22 mouse cellular contexts compared by ENCODE assay signal in genomic region chr17:6775671-6776070, GRCm38 (mm10). TPM values are rescaled to one million over a fixed set of nuclear protein-coding genes. Genes with fewer than 3 reads are reported as not detected.
DNase-seq lines count a peak whose midpoint lies in the region; ATAC-seq and TF ChIP-seq lines count a peak whose summit lies in the region.
"Had no signal": no experiment of that assay in that cellular context is flagged by ENCODE, and none has a peak within 500 bp of the region (broad histone marks: within the 10 kb centered on the region; RNA-seq: fewer than 3 reads in every experiment).

No protein-coding gene starts in this region.

- TF ChIP-seq CTCF in kidney, postnatal 0 days (IDR thresholded peaks at IDR 0.05; ENCODE audit: low read depth), result no peak
- no peak for TF ChIP-seq CTCF in ES-Bruce4 (IDR thresholded peaks at IDR 0.05; ENCODE audit: low read depth, low read length)

- H3K27ac ChIP-seq in hindbrain, embryonic 10.5 days, result peak overlapping the region; percentile 76
- no peak overlapping the region for H3K27ac ChIP-seq in hindbrain, embryonic 11.5 days (ENCODE audit: low read depth, low read length)
- peak overlapping the region; percentile 54; the same call in 1 of the 2 replicates for H3K27ac ChIP-seq in kidney, postnatal 0 days
- H3K27ac ChIP-seq in ES-Bruce4 (ENCODE audit: insufficient read depth, low read length), result peak overlapping the region; percentile 92
- H3K27ac ChIP-seq: embryonic facial prominence, embryonic 13.5 days; gastrocnemius, adult 2 months; hindbrain, embryonic 14.5 days had no signal

- no peak overlapping the region for H3K4me3 ChIP-seq in hindbrain, embryonic 10.5 days
- H3K4me3 ChIP-seq in hindbrain, embryonic 11.5 days (ENCODE audit: low read depth, low read length), result no peak overlapping the region
- H3K4me3 ChIP-seq in kidney, postnatal 0 days (replicated peaks; ENCODE audit: low read depth, low read length), result no peak overlapping the region
- H3K4me3 ChIP-seq in ES-Bruce4 (ENCODE audit: low read depth, low read length), result no peak overlapping the region
- H3K4me3 ChIP-seq: embryonic facial prominence, embryonic 13.5 days; forebrain, embryonic 13.5 days; gastrocnemius, adult 2 months; heart, embryonic 10.5 days had no signal

- H3K4me1 ChIP-seq in hindbrain, embryonic 10.5 days (replicated peaks), result peaks cover 74% of the 10 kb centered on the region
- peaks cover 7% of the 10 kb centered on the region for H3K4me1 ChIP-seq in hindbrain, embryonic 11.5 days (replicated peaks; ENCODE audit: control insufficient read depth, insufficient read depth, low read length)
- H3K4me1 ChIP-seq in kidney, postnatal 0 days (replicated peaks; ENCODE audit: insufficient read depth, low read length), result peaks cover 41% of the 10 kb centered on the region
- peaks cover 13% of the 10 kb centered on the region for H3K4me1 ChIP-seq in ES-Bruce4 (ENCODE audit: control insufficient read depth, insufficient read depth, low read length)

- H3K36me3 ChIP-seq in hindbrain, embryonic 10.5 days, result no peaks in the 10 kb centered on the region
- no peaks in the 10 kb centered on the region for H3K36me3 ChIP-seq in hindbrain, embryonic 11.5 days (ENCODE audit: control insufficient read depth, insufficient read depth, low read length)
- no peaks in the 10 kb centered on the region for H3K36me3 ChIP-seq in kidney, postnatal 0 days (ENCODE audit: insufficient read depth, low read length)
- no peaks in the 10 kb centered on the region for H3K36me3 ChIP-seq in ES-Bruce4 (ENCODE audit: control insufficient read depth, insufficient read depth, low read length, poor library complexity, severe bottlenecking)
- H3K36me3 ChIP-seq: embryonic facial prominence, embryonic 13.5 days; heart, embryonic 10.5 days had no signal

- H3K27me3 ChIP-seq in hindbrain, embryonic 10.5 days (ENCODE audit: insufficient read depth, poor library complexity, severe bottlenecking), result peaks cover 14% of the 10 kb centered on the region
- H3K27me3 ChIP-seq in hindbrain, embryonic 11.5 days (ENCODE audit: control insufficient read depth, insufficient read depth, low read length), result peaks cover 7% of the 10 kb centered on the region
- H3K27me3 ChIP-seq in kidney, postnatal 0 days (ENCODE audit: insufficient read depth, low read length), result no peaks in the 10 kb centered on the region
- H3K27me3 ChIP-seq in ES-Bruce4 (ENCODE audit: control insufficient read depth, insufficient read depth, low read length, poor library complexity, severe bottlenecking), result no peaks in the 10 kb centered on the region
- H3K27me3 ChIP-seq: forebrain, embryonic 13.5 days; Patski had no signal

- no peak for TF ChIP-seq EP300 in ES-Bruce4 (IDR thresholded peaks at IDR 0.05; ENCODE audit: insufficient read depth, low read depth, low read length)

- 75% methylated on average over 4 of the region's 4 CpGs for WGBS in hindbrain, embryonic 10.5 days
- WGBS in hindbrain, embryonic 11.5 days, result 77% methylated on average over 4 of the region's 4 CpGs
- WGBS in kidney, postnatal 0 days, result 69% methylated on average over 4 of the region's 4 CpGs

- H3K9ac ChIP-seq in hindbrain, embryonic 11.5 days (ENCODE audit: low read depth, low read length), result no peak overlapping the region
- no peak overlapping the region for H3K9ac ChIP-seq in kidney, postnatal 0 days (ENCODE audit: low read depth, low read length)
- H3K9ac ChIP-seq in ES-Bruce4 (ENCODE audit: low read depth, poor library complexity, severe bottlenecking), result 0 out of 2 replicates have a peak overlapping the region, but pooled peaks have one; percentile 58
- H3K9ac ChIP-seq: embryonic facial prominence, embryonic 13.5 days; forebrain, embryonic 13.5 days; hindbrain, embryonic 14.5 days had no signal

- no peak overlapping the region for H3K4me2 ChIP-seq in hindbrain, embryonic 11.5 days (replicated peaks; ENCODE audit: low read depth, low read length)
- no peak overlapping the region for H3K4me2 ChIP-seq in kidney, postnatal 0 days (ENCODE audit: low read length)
- H3K4me2 ChIP-seq: embryonic facial prominence, embryonic 13.5 days; forebrain, embryonic 13.5 days; hindbrain, embryonic 14.5 days had no signal

- TF ChIP-seq POLR2A in ES-Bruce4 (IDR thresholded peaks at IDR 0.05; ENCODE audit: insufficient read depth, low read length), result no peak

- no peak for DNase-seq in hindbrain, embryonic 10.5 days (ENCODE audit: low spot score)
- DNase-seq in hindbrain, embryonic 11.5 days (ENCODE audit: low spot score), result no peak
- no peak for DNase-seq in kidney, postnatal 0 days (ENCODE audit: low spot score)
- no peak for DNase-seq in kidney, adult 8-10 months
- DNase-seq in naive thymus-derived CD4-positive, alpha-beta T cell, adult 2 months (ENCODE audit: low read depth), result peak; percentile 55
- no peak for DNase-seq in heart, adult 8-10 months (ENCODE audit: low spot score)
- DNase-seq: adrenal gland, postnatal 14 days; cerebellum, adult 11-12 months; cerebellum, adult 9-10 months; cerebellum, postnatal 25 days; gastrocnemius, adult 2 months; gastrocnemius, postnatal 36 days; heart, adult 11 months; heart, postnatal 10 days; heart, postnatal 4 days had no signal

- H3K9me3 ChIP-seq in hindbrain, embryonic 10.5 days, result no peaks in the 10 kb centered on the region
- H3K9me3 ChIP-seq in hindbrain, embryonic 11.5 days (ENCODE audit: control insufficient read depth, low read length), result no peaks in the 10 kb centered on the region
- no peaks in the 10 kb centered on the region for H3K9me3 ChIP-seq in kidney, postnatal 0 days (replicated peaks; ENCODE audit: low read length)
- H3K9me3 ChIP-seq in ES-Bruce4 (replicated peaks; ENCODE audit: control insufficient read depth, insufficient read depth, low read length, poor library complexity, severe bottlenecking), result no peaks in the 10 kb centered on the region
- H3K9me3 ChIP-seq: embryonic facial prominence, embryonic 13.5 days; forebrain, embryonic 13.5 days; heart, embryonic 10.5 days had no signal

- ATAC-seq in hindbrain, embryonic 11.5 days (ENCODE audit: low FRiP score), result no peak
- ATAC-seq in kidney, postnatal 0 days (replicated peaks; ENCODE audit: low FRiP score, low read depth), result no peak
- ATAC-seq: activated CD4-positive, CD25-positive, alpha-beta regulatory T cell, adult 4 months; forebrain, embryonic 13.5 days; Patski had no signal

RNA-seq across cellular contexts. Expression of gene Ezr, which starts 6.9 kb away (rescaled TPM):
- polyA plus RNA-seq in hindbrain, embryonic 10.5 days (2016; fragmentation: Nextera tagmentation; extraction: Ambion mirVana), result 85.2 and 99.4 TPM in 2 replicates
- polyA plus RNA-seq in hindbrain, embryonic 11.5 days (2014; fragmentation: Nextera tagmentation; extraction: Ambion mirVana), result 73.8 and 91.1 TPM in 2 replicates
- polyA plus RNA-seq in kidney, postnatal 0 days (2015; fragmentation: Nextera tagmentation; extraction: Ambion mirVana), result 281 and 313 TPM in 2 replicates
- 163 and 168 TPM in 2 replicates for polyA plus RNA-seq in ES-Bruce4 (2011; ENCODE audit: insufficient read depth, insufficient read length, low read depth, missing spikeins)
- total RNA-seq in heart, adult 8-10 months (2022), result 10 to 100 TPM; 29.1 to 38.7 (median 33.9) TPM
